Mouse (Mus musculus) frontal cortex, postnatal 10 days (tissue): ENCODE measurements around the gene Unc93a2.
A peak's percentile ranks its signal among the peaks of the same experiment; 100 is the strongest.
"Not testable (repeated sequence)": the region's sequence is repeated elsewhere in the genome, so short reads cannot be mapped to it uniquely, and the experiment has no call there.

ENCODE experiments used
- DNase-seq, 2 experiments: peaks; one replicate each; pipeline ENCODE4 v3.0.0; 2022; ENCODE audit warnings: low spot score in 2 of 2, mixed read lengths in 1 of 2

Gene Unc93a2

GRCm38 (mm10) chr17:7371879-7372278, 13.4 kb downstream of the Unc93a2 start, which contains the start of gene Gm49630:
Gene Gm49630, minus strand, starts transcription at chr17:7371979.
- not testable (repeated sequence) for DNase-seq

DNA sequence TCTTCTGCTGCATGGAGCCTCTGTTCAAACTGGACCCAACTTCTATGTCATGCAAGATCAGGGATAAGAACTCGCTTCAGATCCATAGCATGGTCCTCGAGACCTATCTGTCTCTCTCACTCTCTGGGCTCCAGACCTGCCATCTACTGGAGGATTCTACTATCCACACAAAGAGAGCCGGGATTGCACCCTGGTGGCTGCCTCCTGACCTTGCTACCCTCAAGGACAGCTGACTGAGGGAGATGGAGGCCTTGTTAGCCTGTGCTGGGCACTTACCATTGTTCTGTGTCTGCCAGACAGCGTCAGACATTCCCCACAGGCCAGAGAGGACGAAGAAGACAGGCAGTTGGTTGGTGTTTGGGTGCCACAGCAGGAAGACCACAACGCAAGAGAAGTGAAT, 15.9 kb downstream of the Unc93a2 start:
- DNase-seq = not testable (repeated sequence)

GRCm38 (mm10) chr17:7366676-7367374, 18.4 kb downstream of the Unc93a2 start:
- not testable (repeated sequence) for DNase-seq

GRCm38 (mm10) chr17:7366265-7366664, 19.0 kb downstream of the Unc93a2 start:
- not testable (repeated sequence) for DNase-seq

- not testable (repeated sequence) for DNase-seq
These were observed 19.6 kb downstream of the Unc93a2 start for GRCm38 (mm10) chr17:7365615-7366014.

DNA sequence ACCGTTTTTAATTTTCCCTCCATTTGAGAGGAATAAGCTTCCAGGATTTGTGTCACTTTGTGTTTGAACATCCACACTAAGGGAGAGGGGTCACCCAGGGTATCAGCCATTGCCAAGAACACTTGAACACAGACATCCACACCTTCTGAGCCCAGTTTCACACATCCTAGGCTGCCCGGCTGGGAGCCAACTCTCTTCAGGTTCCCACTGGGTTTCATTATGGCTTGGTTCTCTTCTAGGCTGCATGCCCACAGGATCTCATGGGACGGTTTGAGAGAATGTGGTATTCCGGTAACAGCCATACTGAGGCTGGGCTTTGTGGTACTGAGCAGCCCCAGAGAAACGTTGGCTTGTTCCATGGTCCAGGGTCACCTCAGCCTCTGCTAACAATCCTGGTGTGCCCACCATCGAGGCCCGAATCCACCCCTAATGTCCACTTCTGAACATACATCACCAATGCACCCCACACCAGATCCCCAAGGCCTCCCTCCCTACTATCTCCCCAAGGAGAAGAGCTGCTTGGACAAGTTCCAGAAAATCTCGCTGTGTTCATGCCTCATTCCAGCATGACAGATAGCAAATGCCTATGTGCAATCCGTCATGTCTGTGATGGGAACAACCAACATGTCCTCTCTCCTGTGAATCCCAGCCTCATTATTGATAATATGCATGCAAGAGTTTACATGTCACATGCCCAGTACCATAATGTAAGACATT, 24.4 kb downstream of the Unc93a2 start:
- DNase-seq = peak in 1 of 2 experiments; percentile 24

DNA sequence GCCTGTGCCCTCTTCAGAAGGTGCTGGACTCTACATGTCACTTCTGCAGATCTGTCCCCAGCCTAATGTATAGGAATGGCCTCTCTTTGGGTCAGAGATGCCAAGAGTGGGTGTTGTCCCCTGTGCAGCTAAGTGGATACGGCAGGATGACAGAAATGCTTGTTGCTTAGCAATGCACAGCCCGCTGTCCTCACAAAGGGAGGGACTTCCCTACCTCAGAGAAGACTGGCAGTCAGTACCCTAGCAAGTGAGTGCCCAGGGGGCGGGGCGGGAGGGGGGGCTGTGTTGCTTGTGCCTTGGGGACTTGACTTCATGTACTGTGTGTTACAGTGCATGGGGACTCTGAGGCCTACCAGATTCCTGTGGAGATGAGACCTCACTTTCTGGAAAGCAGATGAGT, 25.5 kb downstream of the Unc93a2 start:
- DNase-seq = not testable (repeated sequence)

- not testable (repeated sequence) for DNase-seq
These were observed 32.7 kb downstream of the Unc93a2 start, which contains the start of gene Ttll2 for GRCm38 (mm10) chr17:7352596-7352995. Gene Ttll2, minus strand, starts transcription at chr17:7352696.

GRCm38 (mm10) chr17:7348765-7349164, 36.5 kb downstream of the Unc93a2 start:
- not testable (repeated sequence) for DNase-seq

DNA sequence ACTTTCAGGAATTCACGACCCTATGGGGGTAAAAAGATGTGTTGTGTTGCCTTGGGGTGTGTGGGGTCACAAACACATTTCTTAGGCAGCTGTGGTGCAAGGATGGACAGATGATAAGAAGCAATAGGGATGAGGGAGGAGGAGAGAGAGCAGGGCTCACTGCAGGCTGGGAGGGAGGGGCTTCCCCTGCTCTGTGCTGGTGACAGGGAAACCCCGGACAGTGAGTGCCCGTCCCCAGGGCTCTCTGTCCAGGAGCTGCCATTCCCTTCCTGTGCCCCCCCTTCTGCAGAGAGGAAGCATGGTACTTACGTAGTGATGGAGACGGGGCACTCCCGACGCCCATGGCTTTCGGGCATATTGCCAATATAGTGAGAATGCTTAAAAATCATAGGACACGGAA, 47.9 kb downstream of the Unc93a2 start:
- not testable (repeated sequence) for DNase-seq

DNA sequence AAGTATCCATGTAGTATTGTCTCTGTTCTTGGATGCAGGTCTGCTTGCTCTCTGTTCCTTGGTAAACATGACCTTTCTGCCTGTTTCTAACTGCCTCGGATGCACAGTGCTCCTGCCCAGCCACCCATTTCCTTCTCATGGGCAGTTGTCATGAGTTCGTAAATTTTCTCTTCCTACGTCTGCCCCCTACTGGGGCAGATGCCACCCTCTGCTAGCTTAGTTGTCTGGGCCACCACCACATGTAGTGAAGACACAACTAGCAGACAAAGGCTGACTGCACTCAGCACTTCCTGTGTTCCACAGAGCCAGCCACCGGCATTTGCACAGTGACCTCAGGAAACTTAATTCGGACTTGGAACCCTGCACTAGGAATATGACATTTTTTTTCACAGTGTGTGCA, 52.5 kb downstream of the Unc93a2 start:
- not testable (repeated sequence) for DNase-seq

GRCm38 (mm10) chr17:7326415-7326814, 58.8 kb downstream of the Unc93a2 start:
- not testable (repeated sequence) for DNase-seq

GRCm38 (mm10) chr17:7324346-7324745, 60.9 kb downstream of the Unc93a2 start, which contains the start of gene Tcp10a:
Gene Tcp10a, plus strand, starts transcription at chr17:7324646.
- not testable (repeated sequence) for DNase-seq

- DNase-seq = not testable (repeated sequence)
These were observed 65.5 kb downstream of the Unc93a2 start for GRCm38 (mm10) chr17:7319789-7320188.

DNA sequence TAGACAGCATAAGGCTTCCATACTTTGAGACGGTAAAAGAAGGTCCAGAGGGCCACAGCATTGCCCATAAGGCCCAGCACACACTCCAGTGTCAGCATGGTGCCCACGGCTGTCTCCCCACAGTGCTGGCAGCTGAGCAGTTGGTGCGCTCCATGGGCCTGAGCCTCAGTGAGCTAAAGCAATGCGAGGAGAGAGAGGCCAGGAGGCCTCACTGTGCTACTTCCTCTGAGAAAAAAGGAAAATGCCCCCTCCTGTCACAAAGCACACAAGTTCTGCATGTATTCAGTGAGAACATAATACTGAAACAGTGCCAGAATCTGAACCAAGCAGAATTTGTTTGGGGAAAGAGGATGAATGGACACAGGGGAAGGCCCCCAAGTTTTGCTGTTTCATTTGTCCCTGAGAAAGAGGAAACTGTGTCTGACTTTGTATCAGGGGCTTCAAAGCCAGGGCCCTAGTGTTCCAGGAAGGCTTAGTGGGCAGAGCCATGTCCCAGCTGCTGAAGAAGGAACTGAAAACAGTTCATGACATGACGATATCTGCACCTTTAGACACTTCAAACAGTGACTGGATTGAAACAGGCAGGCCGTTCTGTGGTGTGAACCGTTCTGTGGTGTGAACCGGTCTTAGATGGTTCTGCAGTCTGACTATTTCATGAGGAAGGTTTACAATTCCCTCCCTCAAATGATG, 69.4 kb downstream of the Unc93a2 start:
- DNase-seq = not testable (repeated sequence)
